Mouse (Mus musculus) bone marrow, adult 2 months (tissue): ENCODE results near the gene Nav2. TPM values are rescaled to one million over a fixed set of nuclear protein-coding genes. Genes with fewer than 3 reads are reported as not detected.
A peak's percentile ranks its signal among the peaks of the same experiment; 100 is the strongest.

Source experiments
- H3K27ac ChIP-seq: fragments of 200-500 bp; 2 replicates; pipeline ENCODE4 v1.5.1; 2012; ENCODE audit warnings: low read depth, mild to moderate bottlenecking, control low read depth, inconsistent platforms, low read length; ENCODE audit not compliant: control insufficient read depth, poor library complexity, insufficient read depth
- H3K4me1 ChIP-seq: fragments of 200-500 bp; 2 replicates; pipeline ENCODE4 v1.6.1; 2011; ENCODE audit warnings: low read length; ENCODE audit not compliant: control insufficient read depth, insufficient read depth
- H3K4me3 ChIP-seq: fragments of 200-500 bp; replicated peaks from 2 replicates; pipeline ENCODE3; 2011; ENCODE audit warnings: mild to moderate bottlenecking, low read depth, low read length, control low read depth; ENCODE audit not compliant: control insufficient read depth
- CTCF ChIP-seq: fragments of 200-500 bp; IDR thresholded peaks from 2 replicates; pipeline ENCODE4 v1.5.1; 2011; ENCODE audit warnings: low read length, control low read depth; ENCODE audit not compliant: control insufficient read depth, insufficient read depth
- POLR2A ChIP-seq: fragments of 200-500 bp; IDR thresholded peaks from 2 replicates; pipeline ENCODE4 v1.6.1; 2011; ENCODE audit warnings: low read depth, mild to moderate bottlenecking, control low read depth, low read length, borderline replicate concordance; ENCODE audit not compliant: control insufficient read depth
- WGBS: fragments of 180-500 bp; shearing (Covaris S2); methylation state at CpG from one replicate; pipeline ENCODE4 v1.1.7; 2018; 5-methylcytosine and 5-hydroxymethylcytosine counted together
- polyA plus RNA-seq: library from polyadenylated mRNA; stranded (reverse); fragments of >200 nt; gene quantifications from 2 replicates; pipeline ENCODE4 v1.2.4, GENCODE M21; 2011; ENCODE audit warnings: low replicate concordance; ENCODE audit not compliant: missing spikeins, insufficient read depth, insufficient read length

Nav2 gene
- polyA plus RNA-seq, 1 experiment: 8.5 TPM

- peaks cover 3% of the 10 kb centered on the region; the same call in 1 of the 2 replicates for H3K4me1 ChIP-seq
- H3K27ac ChIP-seq: no peak overlapping the region
- 81% methylated on average over 2 of the region's 2 CpGs for WGBS
- TF ChIP-seq POLR2A (no peak), CTCF (peak; percentile 45; the same call in 1 of the 2 replicates)
- no peak overlapping the region for H3K4me3 ChIP-seq
These were observed 416.1 kb downstream of the Nav2 start for GRCm38 (mm10) chr7:49324575-49324974.

DNA sequence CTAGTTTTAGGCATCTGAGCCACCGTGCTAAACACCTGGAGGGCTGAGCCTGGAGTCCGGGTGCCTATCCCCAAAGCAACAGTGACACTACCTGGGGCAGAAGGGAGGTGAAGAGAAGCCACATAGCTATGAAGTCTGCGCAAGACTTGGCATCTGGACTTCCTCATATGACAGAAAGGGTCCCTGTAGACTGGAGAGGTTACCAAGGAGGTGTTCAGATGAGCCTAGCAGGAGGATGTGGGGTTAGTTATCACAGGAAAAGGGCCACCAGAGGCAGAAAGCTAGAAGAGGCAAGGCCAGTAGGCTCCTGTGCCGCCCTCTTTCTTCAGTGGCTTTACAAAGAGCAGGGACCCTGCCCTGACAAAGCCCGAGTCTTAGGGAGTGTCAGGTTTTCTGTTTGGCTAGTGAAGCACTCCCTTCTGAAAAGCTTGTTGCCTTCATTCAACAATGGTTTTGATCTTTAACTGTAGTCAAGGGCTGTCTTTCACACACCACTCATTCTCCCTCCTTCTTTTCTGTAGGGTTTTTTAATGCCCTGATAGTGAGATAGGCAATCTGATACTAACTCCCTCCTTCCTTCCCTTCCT, 417.7 kb downstream of the Nav2 start:
- no peak for TF ChIP-seq POLR2A
- no peak for TF ChIP-seq CTCF
- H3K27ac ChIP-seq: no peak overlapping the region
- H3K4me1 ChIP-seq: no peaks in the 10 kb centered on the region; the same call in 1 of the 2 replicates
- 56% methylated on average over 5 of the region's 5 CpGs for WGBS
- no peak overlapping the region for H3K4me3 ChIP-seq

DNA sequence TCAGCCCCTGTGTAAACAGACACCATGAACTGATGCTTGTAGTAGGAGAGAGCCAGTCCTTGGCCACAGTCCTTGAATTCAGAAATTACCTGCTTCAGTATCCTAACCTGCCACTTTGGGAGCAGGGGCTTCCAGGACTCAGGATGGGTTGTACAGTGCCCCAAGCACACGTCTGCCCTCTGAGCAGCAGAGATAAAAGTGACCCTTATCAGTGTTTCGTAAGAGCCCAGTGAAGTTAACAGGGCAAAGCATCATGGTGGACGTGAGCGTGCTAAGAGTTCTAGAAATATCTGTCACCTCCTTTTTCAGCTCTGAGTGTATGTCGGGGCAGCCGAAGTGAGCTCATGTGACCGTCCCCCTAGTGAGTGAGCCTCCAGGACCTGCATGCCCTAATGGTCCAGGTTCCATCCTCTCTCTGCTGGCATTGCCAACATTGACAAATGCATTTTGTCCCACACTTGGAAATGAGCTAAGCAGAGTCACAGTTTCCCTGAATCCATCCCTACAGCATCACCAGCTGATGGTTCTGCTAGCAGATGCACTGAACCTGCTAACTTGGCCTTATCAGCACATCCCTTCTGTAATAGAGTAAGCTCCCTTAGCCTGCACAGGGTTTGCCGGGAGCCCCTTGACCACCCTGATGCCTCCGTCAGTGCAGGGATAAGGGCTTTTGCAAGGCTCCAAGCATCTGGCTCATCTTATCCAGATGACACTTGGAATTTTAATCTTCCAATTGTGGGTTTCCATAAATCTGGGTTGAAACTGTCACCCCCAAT, 418.6 kb downstream of the Nav2 start:
- Histone ChIP-seq H3K4me1 (no peaks in the 10 kb centered on the region; the same call in 1 of the 2 replicates), H3K27ac (no peak overlapping the region), H3K4me3 (no peak overlapping the region)
- TF ChIP-seq CTCF (no peak), POLR2A (no peak)
- 77% methylated on average over 9 of the region's 9 CpGs for WGBS

- Histone ChIP-seq H3K4me3 (no peak overlapping the region), H3K4me1 (no peaks in the 10 kb centered on the region), H3K27ac (no peak overlapping the region)
- 76% methylated on average over 4 of the region's 4 CpGs for WGBS
- no peak for TF ChIP-seq POLR2A
- TF ChIP-seq CTCF: no peak
These were observed 421.7 kb downstream of the Nav2 start for GRCm38 (mm10) chr7:49330181-49330580.

GRCm38 (mm10) chr7:49331939-49332338, 423.4 kb downstream of the Nav2 start:
- Histone ChIP-seq H3K27ac (no peak overlapping the region), H3K4me3 (no peak overlapping the region), H3K4me1 (no peaks in the 10 kb centered on the region)
- WGBS: 75% methylated on average over 4 of the region's 4 CpGs
- no peak for TF ChIP-seq CTCF
- TF ChIP-seq POLR2A: no peak

DNA sequence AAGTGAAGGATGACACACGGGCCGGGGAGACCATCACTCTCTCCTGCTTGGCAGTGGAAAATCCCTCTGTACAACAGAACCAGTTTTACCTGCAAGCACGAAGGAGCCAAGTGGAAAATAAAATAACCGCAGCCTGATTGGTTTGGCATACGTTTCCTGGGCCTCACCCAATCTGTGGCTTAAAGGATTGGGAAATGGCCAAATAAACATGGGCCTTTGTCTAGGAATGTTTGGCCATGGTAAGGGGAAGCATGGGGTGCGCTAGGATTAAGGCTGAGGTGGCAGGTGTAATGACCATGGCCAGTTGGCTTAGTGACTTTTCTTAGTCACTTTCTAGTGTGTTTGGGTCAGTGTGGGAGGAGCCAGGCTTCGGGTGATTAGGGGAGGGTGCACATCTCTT, 424.1 kb downstream of the Nav2 start:
- Histone ChIP-seq H3K27ac (no peak overlapping the region), H3K4me1 (no peaks in the 10 kb centered on the region), H3K4me3 (no peak overlapping the region)
- TF ChIP-seq POLR2A (no peak), CTCF (no peak)
- WGBS: 71% methylated on average over 7 of the region's 7 CpGs

GRCm38 (mm10) chr7:49334163-49334562, 425.6 kb downstream of the Nav2 start:
- Histone ChIP-seq H3K27ac (no peak overlapping the region), H3K4me1 (no peaks in the 10 kb centered on the region), H3K4me3 (no peak overlapping the region)
- TF ChIP-seq CTCF: no peak
- TF ChIP-seq POLR2A: no peak
- WGBS: 77% methylated on average over 5 of the region's 5 CpGs

GRCm38 (mm10) chr7:49335056-49335455, 426.5 kb downstream of the Nav2 start:
- H3K4me1 ChIP-seq: no peaks in the 10 kb centered on the region
- no peak overlapping the region for H3K27ac ChIP-seq
- TF ChIP-seq POLR2A (no peak), CTCF (no peak)
- no peak overlapping the region for H3K4me3 ChIP-seq
- WGBS: 27% methylated on average over 3 of the region's 3 CpGs
